Mouse (Mus musculus): Measurements from ENCODE around the gene Kcnt1. TPM values are rescaled to one million over a fixed set of nuclear protein-coding genes. Genes with fewer than 3 reads are reported as not detected.

The Kcnt1 gene
- polyA plus RNA-seq, 1 experiment from 2014 or later = not detected

GRCm38 (mm10) chr2:25909872-25910271 is 46.3 kb downstream of the Kcnt1 start:
- Histone ChIP-seq H3K27ac (no peak overlapping the region), H3K79me2 (ENCODE audit: inconsistent target) (no peaks in the 10 kb centered on the region), H3K4me3 (ENCODE audit: inconsistent target) (no peak overlapping the region), H3K36me3 (ENCODE audit: inconsistent target) (no peaks in the 10 kb centered on the region)
- 90% methylated on average over 12 of the region's 12 CpGs for WGBS (ENCODE audit: missing documents)

GRCm38 (mm10) chr2:25913247-25913646 is 49.7 kb downstream of the Kcnt1 start:
- no peak overlapping the region for H3K4me3 ChIP-seq (ENCODE audit: inconsistent target)
- H3K27ac ChIP-seq = no peak overlapping the region
- no peaks in the 10 kb centered on the region for H3K79me2 ChIP-seq (ENCODE audit: inconsistent target)
- 11% methylated on average over 2 of the region's 2 CpGs for WGBS (ENCODE audit: missing documents)
- no peaks in the 10 kb centered on the region for H3K36me3 ChIP-seq (ENCODE audit: inconsistent target)

GRCm38 (mm10) chr2:25914201-25914600 is 50.7 kb downstream of the Kcnt1 start:
- Histone ChIP-seq H3K79me2 (ENCODE audit: inconsistent target) (no peaks in the 10 kb centered on the region), H3K27ac (no peak overlapping the region), H3K36me3 (ENCODE audit: inconsistent target) (no peaks in the 10 kb centered on the region), H3K4me3 (ENCODE audit: inconsistent target) (no peak overlapping the region)
- 76% methylated on average over 4 of the region's 4 CpGs for WGBS (ENCODE audit: missing documents)

GRCm38 (mm10) chr2:25914821-25915220 is 51.3 kb downstream of the Kcnt1 start:
- no peaks in the 10 kb centered on the region for H3K36me3 ChIP-seq (ENCODE audit: inconsistent target)
- whole genome bisulfite sequencing (ENCODE audit: missing documents) = 88% methylated on average over 5 of the region's 5 CpGs

GRCm38 (mm10) chr2:25918408-25918807 is 54.9 kb downstream of the Kcnt1 start:
- H3K27ac ChIP-seq = no peak overlapping the region
- WGBS (ENCODE audit: missing documents) = 93% methylated on average over 2 of the region's 2 CpGs
- H3K36me3 ChIP-seq (ENCODE audit: inconsistent target) = no peaks in the 10 kb centered on the region
- H3K4me3 ChIP-seq (ENCODE audit: inconsistent target) = no peak overlapping the region
- H3K79me2 ChIP-seq (ENCODE audit: inconsistent target) = no peaks in the 10 kb centered on the region

More at GRCm38 (mm10) chr2:25914821-25915220, 51.3 kb downstream of the Kcnt1 start:
- Histone ChIP-seq H3K4me3 (ENCODE audit: inconsistent target) (no peak overlapping the region), H3K27ac (no peak overlapping the region), H3K79me2 (ENCODE audit: inconsistent target) (no peaks in the 10 kb centered on the region)

- WGBS (ENCODE audit: missing documents) = 81% methylated on average over 3 of the region's 3 CpGs
- H3K36me3 ChIP-seq (ENCODE audit: inconsistent target) = no peaks in the 10 kb centered on the region
- H3K79me2 ChIP-seq (ENCODE audit: inconsistent target) = no peaks in the 10 kb centered on the region
- no peak overlapping the region for H3K27ac ChIP-seq
- H3K4me3 ChIP-seq (ENCODE audit: inconsistent target) = no peak overlapping the region
Measured at GRCm38 (mm10) chr2:25919972-25920371, 56.4 kb downstream of the Kcnt1 start.

GRCm38 (mm10) chr2:25923799-25924198 is 60.3 kb downstream of the Kcnt1 start:
- Histone ChIP-seq H3K79me2 (ENCODE audit: inconsistent target) (no peaks in the 10 kb centered on the region), H3K27ac (no peak overlapping the region), H3K4me3 (ENCODE audit: inconsistent target) (no peak overlapping the region), H3K36me3 (ENCODE audit: inconsistent target) (no peaks in the 10 kb centered on the region)
- 81% methylated on average over 2 of the region's 2 CpGs for WGBS (ENCODE audit: missing documents)

- 50% methylated on average over 4 of the region's 4 CpGs for WGBS (ENCODE audit: missing documents)
- no peak overlapping the region for H3K4me3 ChIP-seq (ENCODE audit: inconsistent target)
- no peak overlapping the region for H3K27ac ChIP-seq
- peaks cover 4% of the 10 kb centered on the region; the same call in 1 of the 2 replicates for H3K36me3 ChIP-seq (ENCODE audit: inconsistent target)
- no peaks in the 10 kb centered on the region for H3K79me2 ChIP-seq (ENCODE audit: inconsistent target)
Measured at GRCm38 (mm10) chr2:25924934-25925333, 61.4 kb downstream of the Kcnt1 start.

- peaks cover 6% of the 10 kb centered on the region for H3K36me3 ChIP-seq (ENCODE audit: inconsistent target)
- no peak overlapping the region for H3K27ac ChIP-seq
- 70% methylated on average over 7 of the region's 7 CpGs for WGBS (ENCODE audit: missing documents)
Measured at GRCm38 (mm10) chr2:25927821-25928220, 64.3 kb downstream of the Kcnt1 start.

GRCm38 (mm10) chr2:25931249-25931859 is 67.8 kb downstream of the Kcnt1 start:
- no peaks in the 10 kb centered on the region for H3K79me2 ChIP-seq (ENCODE audit: inconsistent target)
- H3K4me3 ChIP-seq (ENCODE audit: inconsistent target) = no peak overlapping the region
- H3K27ac ChIP-seq = no peak overlapping the region
- peaks cover 37% of the 10 kb centered on the region for H3K36me3 ChIP-seq (ENCODE audit: inconsistent target)
- 89% methylated on average over 6 of the region's 6 CpGs for WGBS (ENCODE audit: missing documents)

More at GRCm38 (mm10) chr2:25927821-25928220, 64.3 kb downstream of the Kcnt1 start:
- H3K4me3 ChIP-seq (ENCODE audit: inconsistent target) = no peak overlapping the region
- H3K79me2 ChIP-seq (ENCODE audit: inconsistent target) = no peaks in the 10 kb centered on the region

GRCm38 (mm10) chr2:25940503-25940902 is 77.0 kb downstream of the Kcnt1 start:
- H3K79me2 ChIP-seq (ENCODE audit: inconsistent target) = no peaks in the 10 kb centered on the region
- 40% methylated on average over 6 of the region's 6 CpGs for WGBS (ENCODE audit: missing documents)
- H3K4me3 ChIP-seq (ENCODE audit: inconsistent target) = no peak overlapping the region
- no peak overlapping the region for H3K27ac ChIP-seq
- H3K36me3 ChIP-seq (ENCODE audit: inconsistent target) = peaks cover 53% of the 10 kb centered on the region

- Histone ChIP-seq H3K36me3 (ENCODE audit: inconsistent target) (peaks cover 30% of the 10 kb centered on the region), H3K4me3 (ENCODE audit: inconsistent target) (no peak overlapping the region), H3K79me2 (ENCODE audit: inconsistent target) (no peaks in the 10 kb centered on the region), H3K27ac (no peak overlapping the region)
- 100% methylated on average over 2 of the region's 2 CpGs for WGBS (ENCODE audit: missing documents)
Measured at GRCm38 (mm10) chr2:25943822-25944221, 80.3 kb downstream of the Kcnt1 start.

- H3K79me2 ChIP-seq (ENCODE audit: inconsistent target) = no peaks in the 10 kb centered on the region
- H3K4me3 ChIP-seq (ENCODE audit: inconsistent target) = no peak overlapping the region
- H3K27ac ChIP-seq = no peak overlapping the region
- peaks cover 10% of the 10 kb centered on the region; the same call in 1 of the 2 replicates for H3K36me3 ChIP-seq (ENCODE audit: inconsistent target)
- 100% methylated on average over 3 of the region's 3 CpGs for WGBS (ENCODE audit: missing documents)
Measured at GRCm38 (mm10) chr2:25947950-25948349, 84.4 kb downstream of the Kcnt1 start.

GRCm38 (mm10) chr2:25949291-25949690 is 85.8 kb downstream of the Kcnt1 start:
- Histone ChIP-seq H3K79me2 (ENCODE audit: inconsistent target) (no peaks in the 10 kb centered on the region), H3K27ac (no peak overlapping the region), H3K4me3 (ENCODE audit: inconsistent target) (no peak overlapping the region), H3K36me3 (ENCODE audit: inconsistent target) (peaks cover 1% of the 10 kb centered on the region; the same call in 1 of the 2 replicates)
- WGBS (ENCODE audit: missing documents) = 96% methylated on average over 3 of the region's 3 CpGs
